Mouse (Mus musculus): ENCODE measurements around the gene Cpeb1.

GRCm38 (mm10) chr7:81497171-81497570 is 41.9 kb upstream of the Cpeb1 start:
- no peak for TF ChIP-seq ZC3H11A (IDR thresholded peaks at IDR 0.05; ENCODE audit: borderline replicate concordance, low read depth, low read length)
- TF ChIP-seq HCFC1 (IDR thresholded peaks at IDR 0.05; ENCODE audit: borderline replicate concordance, insufficient read depth, low read length): no peak
- no peak for TF ChIP-seq ZNF384 (IDR thresholded peaks at IDR 0.05; ENCODE audit: low read depth, low read length)
- no peak for TF ChIP-seq CHD2 (IDR thresholded peaks at IDR 0.05; ENCODE audit: low read depth, low read length)
